Mouse (Mus musculus): ENCODE data around the gene Cplane1. TPM values are rescaled to one million over a fixed set of nuclear protein-coding genes. Genes with fewer than 3 reads are reported as not detected.
A peak's percentile ranks its signal among the peaks of the same experiment; 100 is the strongest.

The Cplane1 gene
- polyA plus RNA-seq (2011; ENCODE audit: insufficient read depth, insufficient read length, low read depth, missing spikeins): 25.9 and 30.7 TPM in 2 replicates

DNA sequence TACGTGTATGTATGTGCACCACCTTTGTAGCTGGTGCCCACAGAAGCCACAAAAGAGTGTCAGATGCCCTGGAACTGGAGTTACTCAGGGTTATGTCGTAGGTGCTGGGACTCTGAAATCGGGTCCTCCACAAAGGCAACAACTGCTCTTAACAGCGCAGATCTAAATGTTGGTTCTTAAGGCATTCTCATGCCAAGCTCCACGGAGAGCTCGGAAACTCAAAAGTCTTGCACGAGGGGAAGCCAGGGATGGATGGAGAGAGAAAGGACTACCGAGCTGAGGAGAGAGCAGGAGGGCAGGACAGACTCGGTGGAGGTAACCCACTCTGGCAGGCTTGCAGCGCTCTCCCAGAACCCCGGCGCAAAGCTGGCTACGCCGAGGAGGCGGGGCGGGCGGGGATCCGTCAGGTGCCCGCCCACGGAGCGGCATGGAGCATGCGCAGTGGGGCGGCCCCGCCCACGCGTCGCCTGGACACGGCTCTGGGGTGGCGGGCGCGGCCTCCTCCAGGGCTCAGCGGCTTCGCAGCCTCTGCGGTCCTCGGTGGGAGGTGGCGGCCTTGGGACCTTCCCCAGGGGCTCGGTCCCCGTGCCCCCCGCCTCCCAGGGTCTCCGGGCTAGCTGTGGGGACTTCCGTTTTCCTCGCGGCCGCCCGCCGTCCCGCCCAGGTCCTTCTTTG, at the start of gene Cplane1:
Gene Cplane1 (plus strand): TSS at position 516 of the 675 bp plus-strand sequence.
- Histone ChIP-seq H3K4me3 (ENCODE audit: low read depth, low read length) (peak within 1 kb of the TSS; percentile 93), H3K27me3 (ENCODE audit: control insufficient read depth, insufficient read depth, low read length, poor library complexity, severe bottlenecking) (no peaks in the 10 kb centered on the region), H3K9me3 (replicated peaks; ENCODE audit: control insufficient read depth, insufficient read depth, low read length, poor library complexity, severe bottlenecking) (no peaks in the 10 kb centered on the region), H3K36me3 (ENCODE audit: control insufficient read depth, insufficient read depth, low read length, poor library complexity, severe bottlenecking) (no peaks in the 10 kb centered on the region), H3K27ac (ENCODE audit: insufficient read depth, low read length) (no peak within 1 kb of the TSS; the same call in 1 of the 2 replicates), H3K9ac (ENCODE audit: low read depth, poor library complexity, severe bottlenecking) (peak within 1 kb of the TSS; percentile 83), H3K4me1 (ENCODE audit: control insufficient read depth, insufficient read depth, low read length) (no peaks in the 10 kb centered on the region)
- TF ChIP-seq CTCF (IDR thresholded peaks at IDR 0.05; ENCODE audit: low read depth, low read length): no peak
- TF ChIP-seq POLR2A (IDR thresholded peaks at IDR 0.05; ENCODE audit: insufficient read depth, low read length): peak; percentile 96

DNA sequence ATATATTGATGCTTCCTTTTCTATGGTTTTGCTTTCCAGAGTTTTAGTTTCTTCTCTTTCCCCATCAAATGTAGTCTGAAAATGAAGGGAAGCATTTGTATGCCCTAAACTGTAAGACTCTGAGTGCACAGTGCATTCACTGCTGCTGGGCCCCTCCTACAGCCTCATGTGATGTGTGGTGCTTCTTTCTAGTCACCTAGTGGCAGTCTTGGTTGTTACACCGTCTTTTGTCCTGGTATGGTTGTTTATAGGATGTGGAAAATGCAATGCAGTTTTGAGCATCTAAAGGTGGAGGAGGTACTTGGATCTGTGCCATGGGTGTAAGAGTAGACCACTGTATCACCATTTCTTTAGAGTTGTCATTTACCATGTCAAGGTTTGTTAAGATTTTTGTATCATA, 39.6 kb upstream of the Cplane1 start:
- no peak overlapping the region for H3K9ac ChIP-seq (ENCODE audit: low read depth, poor library complexity, severe bottlenecking)
- H3K4me3 ChIP-seq (ENCODE audit: low read depth, low read length): no peak overlapping the region
- H3K36me3 ChIP-seq (ENCODE audit: control insufficient read depth, insufficient read depth, low read length, poor library complexity, severe bottlenecking): peaks cover 67% of the 10 kb centered on the region
- no peak overlapping the region for H3K27ac ChIP-seq (ENCODE audit: insufficient read depth, low read length)
- H3K27me3 ChIP-seq (ENCODE audit: control insufficient read depth, insufficient read depth, low read length, poor library complexity, severe bottlenecking): no peaks in the 10 kb centered on the region
- no peak for TF ChIP-seq EP300 (IDR thresholded peaks at IDR 0.05; ENCODE audit: insufficient read depth, low read depth, low read length)
- TF ChIP-seq CTCF (IDR thresholded peaks at IDR 0.05; ENCODE audit: low read depth, low read length): no peak
- no peak for TF ChIP-seq POLR2A (IDR thresholded peaks at IDR 0.05; ENCODE audit: insufficient read depth, low read length)
- H3K4me1 ChIP-seq (ENCODE audit: control insufficient read depth, insufficient read depth, low read length): no peaks in the 10 kb centered on the region
- no peaks in the 10 kb centered on the region for H3K9me3 ChIP-seq (replicated peaks; ENCODE audit: control insufficient read depth, insufficient read depth, low read length, poor library complexity, severe bottlenecking)

DNA sequence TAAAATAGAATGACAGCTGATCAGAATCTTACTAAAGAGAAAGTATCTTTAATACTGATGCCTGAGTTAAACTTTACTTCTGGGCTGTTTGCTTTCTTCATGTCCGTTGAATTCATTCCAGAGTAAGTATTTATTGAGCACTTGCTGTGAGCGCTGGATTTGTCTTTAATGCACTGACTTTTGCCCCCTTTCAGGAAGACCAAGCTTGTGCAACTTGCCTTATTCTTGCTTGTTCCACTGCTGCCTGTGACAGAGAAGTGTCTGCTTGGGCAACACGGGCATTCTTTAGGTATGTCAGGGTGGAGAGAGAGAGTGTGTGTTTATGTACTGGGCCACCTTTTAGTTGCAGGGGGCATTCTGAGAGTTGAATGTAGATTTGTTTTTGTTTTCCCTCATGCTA, 37.6 kb upstream of the Cplane1 start:
- Histone ChIP-seq H3K27me3 (ENCODE audit: control insufficient read depth, insufficient read depth, low read length, poor library complexity, severe bottlenecking) (no peaks in the 10 kb centered on the region), H3K4me3 (ENCODE audit: low read depth, low read length) (no peak overlapping the region), H3K36me3 (ENCODE audit: control insufficient read depth, insufficient read depth, low read length, poor library complexity, severe bottlenecking) (peaks cover 74% of the 10 kb centered on the region), H3K27ac (ENCODE audit: insufficient read depth, low read length) (no peak overlapping the region), H3K9ac (ENCODE audit: low read depth, poor library complexity, severe bottlenecking) (no peak overlapping the region), H3K9me3 (replicated peaks; ENCODE audit: control insufficient read depth, insufficient read depth, low read length, poor library complexity, severe bottlenecking) (no peaks in the 10 kb centered on the region), H3K4me1 (ENCODE audit: control insufficient read depth, insufficient read depth, low read length) (no peaks in the 10 kb centered on the region)
- TF ChIP-seq EP300 (IDR thresholded peaks at IDR 0.05; ENCODE audit: insufficient read depth, low read depth, low read length) (no peak), CTCF (IDR thresholded peaks at IDR 0.05; ENCODE audit: low read depth, low read length) (no peak), POLR2A (IDR thresholded peaks at IDR 0.05; ENCODE audit: insufficient read depth, low read length) (no peak)

DNA sequence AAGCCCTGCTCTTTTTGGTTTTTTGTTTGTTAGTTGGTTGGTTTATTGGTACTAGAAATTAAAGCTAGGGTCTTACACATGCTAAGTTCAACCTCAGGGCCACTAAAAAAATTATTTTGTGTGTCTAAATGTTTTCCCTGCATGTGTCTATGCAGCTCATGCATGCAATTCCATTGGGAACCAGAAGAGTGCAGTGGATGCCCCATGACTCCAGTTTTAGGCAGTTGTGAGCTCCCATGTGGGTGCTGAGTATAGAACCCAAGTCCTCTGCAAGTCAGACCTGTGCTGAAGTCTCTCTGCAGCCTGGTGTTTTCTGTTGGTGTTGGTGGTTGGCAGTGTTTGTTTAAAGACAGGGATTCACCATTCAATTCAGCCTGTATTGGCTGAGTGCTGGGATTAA, 37.1 kb upstream of the Cplane1 start:
- H3K4me3 ChIP-seq (ENCODE audit: low read depth, low read length): no peak overlapping the region
- no peaks in the 10 kb centered on the region for H3K9me3 ChIP-seq (replicated peaks; ENCODE audit: control insufficient read depth, insufficient read depth, low read length, poor library complexity, severe bottlenecking)
- no peak overlapping the region for H3K9ac ChIP-seq (ENCODE audit: low read depth, poor library complexity, severe bottlenecking)
- peaks cover 74% of the 10 kb centered on the region for H3K36me3 ChIP-seq (ENCODE audit: control insufficient read depth, insufficient read depth, low read length, poor library complexity, severe bottlenecking)
- no peaks in the 10 kb centered on the region for H3K4me1 ChIP-seq (ENCODE audit: control insufficient read depth, insufficient read depth, low read length)
- no peak overlapping the region for H3K27ac ChIP-seq (ENCODE audit: insufficient read depth, low read length)
- TF ChIP-seq POLR2A (IDR thresholded peaks at IDR 0.05; ENCODE audit: insufficient read depth, low read length): no peak
- no peak for TF ChIP-seq CTCF (IDR thresholded peaks at IDR 0.05; ENCODE audit: low read depth, low read length)
- no peak for TF ChIP-seq EP300 (IDR thresholded peaks at IDR 0.05; ENCODE audit: insufficient read depth, low read depth, low read length)
- H3K27me3 ChIP-seq (ENCODE audit: control insufficient read depth, insufficient read depth, low read length, poor library complexity, severe bottlenecking): no peaks in the 10 kb centered on the region

DNA sequence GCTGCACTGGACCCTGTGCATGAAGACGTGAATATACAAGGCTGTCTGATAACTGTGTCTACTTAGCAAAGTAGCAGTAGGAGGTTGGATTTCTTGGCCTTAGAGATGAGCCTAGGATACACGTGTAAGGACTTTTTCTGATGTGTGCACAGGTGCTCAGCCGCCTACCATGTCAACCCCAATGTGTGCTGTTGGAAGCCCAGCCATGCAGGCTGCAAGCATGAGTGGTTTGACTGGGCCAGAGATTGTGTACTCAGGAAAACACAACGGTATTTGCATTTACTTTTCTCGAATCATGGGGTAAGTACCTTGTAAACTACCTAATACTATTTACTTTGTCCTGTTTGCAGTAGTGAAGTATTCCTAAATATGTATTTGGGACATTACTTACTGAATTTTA, 33.3 kb upstream of the Cplane1 start:
- Histone ChIP-seq H3K9me3 (replicated peaks; ENCODE audit: control insufficient read depth, insufficient read depth, low read length, poor library complexity, severe bottlenecking) (no peaks in the 10 kb centered on the region), H3K27me3 (ENCODE audit: control insufficient read depth, insufficient read depth, low read length, poor library complexity, severe bottlenecking) (no peaks in the 10 kb centered on the region), H3K9ac (ENCODE audit: low read depth, poor library complexity, severe bottlenecking) (no peak overlapping the region), H3K36me3 (ENCODE audit: control insufficient read depth, insufficient read depth, low read length, poor library complexity, severe bottlenecking) (peaks cover 79% of the 10 kb centered on the region), H3K4me3 (ENCODE audit: low read depth, low read length) (no peak overlapping the region), H3K27ac (ENCODE audit: insufficient read depth, low read length) (no peak overlapping the region), H3K4me1 (ENCODE audit: control insufficient read depth, insufficient read depth, low read length) (no peaks in the 10 kb centered on the region)
- TF ChIP-seq CTCF (IDR thresholded peaks at IDR 0.05; ENCODE audit: low read depth, low read length): no peak
- TF ChIP-seq POLR2A (IDR thresholded peaks at IDR 0.05; ENCODE audit: insufficient read depth, low read length): no peak
- no peak for TF ChIP-seq EP300 (IDR thresholded peaks at IDR 0.05; ENCODE audit: insufficient read depth, low read depth, low read length)

DNA sequence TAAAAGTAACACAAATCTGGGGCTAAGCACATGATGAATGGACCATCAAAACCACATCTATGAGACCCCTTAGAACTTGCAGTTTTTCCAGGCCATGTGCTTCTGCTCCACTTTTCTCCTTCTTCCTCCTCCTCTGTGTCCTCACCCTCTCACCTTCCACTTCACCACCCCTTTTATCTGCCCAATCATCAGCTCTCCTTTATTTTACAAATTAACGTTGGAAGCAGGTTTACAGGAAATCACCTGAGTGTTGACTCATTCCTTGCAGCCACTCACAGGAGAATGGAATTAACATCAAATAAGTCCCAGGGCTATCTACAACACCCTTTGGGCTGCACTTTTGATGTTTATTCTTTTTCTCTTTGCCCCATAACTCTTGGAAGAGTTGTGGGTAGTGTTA, 7.1 kb upstream of the Cplane1 start:
- Histone ChIP-seq H3K9me3 (replicated peaks; ENCODE audit: control insufficient read depth, insufficient read depth, low read length, poor library complexity, severe bottlenecking) (no peaks in the 10 kb centered on the region), H3K4me1 (ENCODE audit: control insufficient read depth, insufficient read depth, low read length) (peaks cover 3% of the 10 kb centered on the region), H3K9ac (ENCODE audit: low read depth, poor library complexity, severe bottlenecking) (no peak overlapping the region), H3K27ac (ENCODE audit: insufficient read depth, low read length) (peak overlapping the region; percentile 84), H3K27me3 (ENCODE audit: control insufficient read depth, insufficient read depth, low read length, poor library complexity, severe bottlenecking) (no peaks in the 10 kb centered on the region), H3K36me3 (ENCODE audit: control insufficient read depth, insufficient read depth, low read length, poor library complexity, severe bottlenecking) (peaks cover 30% of the 10 kb centered on the region), H3K4me3 (ENCODE audit: low read depth, low read length) (no peak overlapping the region)
- TF ChIP-seq POLR2A (IDR thresholded peaks at IDR 0.05; ENCODE audit: insufficient read depth, low read length) (no peak), CTCF (IDR thresholded peaks at IDR 0.05; ENCODE audit: low read depth, low read length) (no peak), EP300 (IDR thresholded peaks at IDR 0.05; ENCODE audit: insufficient read depth, low read depth, low read length) (no peak)
